Mouse (Mus musculus) CH12.LX (cell line): ENCODE results near the gene Fermt1.

Experiments
- CTCF ChIP-seq, 2 experiments: IDR thresholded peaks in 1 of 2; conservative IDR thresholded peaks in 1 of 2; 2 replicates each; pipeline ENCODE4 v1.5.1; 2011 to 2012; ENCODE audit warnings: low read depth in 2 of 2, low read length in 2 of 2, improper control_type of control experiment in 1 of 2, inconsistent platforms in 1 of 2, mild to moderate bottlenecking in 1 of 2, moderate library complexity in 1 of 2
- JUN ChIP-seq: IDR thresholded peaks from 2 replicates; pipeline ENCODE4 v1.6.1; 2011; ENCODE audit warnings: low read depth, mild to moderate bottlenecking, low read length, improper control_type of control experiment, moderate library complexity; ENCODE audit not compliant: insufficient read depth
- MYC ChIP-seq: IDR thresholded peaks from 2 replicates; pipeline ENCODE4 v1.6.1; 2011; ENCODE audit warnings: low read depth, mild to moderate bottlenecking, improper control_type of control experiment, low read length
- NRF1 ChIP-seq: IDR thresholded peaks from 2 replicates; pipeline ENCODE4 v1.6.1; 2014; ENCODE audit warnings: low read depth, mild to moderate bottlenecking, inconsistent platforms, low read length, improper control_type of control experiment, moderate library complexity
- POLR2A ChIP-seq: IDR thresholded peaks from 2 replicates; pipeline ENCODE4 v1.6.1; 2011; ENCODE audit warnings: low read depth, mild to moderate bottlenecking, improper control_type of control experiment, low read length
- TBP ChIP-seq: conservative IDR thresholded peaks from 2 replicates; pipeline ENCODE4 v1.6.1; 2011; ENCODE audit warnings: low read depth, low read length, improper control_type of control experiment

DNA sequence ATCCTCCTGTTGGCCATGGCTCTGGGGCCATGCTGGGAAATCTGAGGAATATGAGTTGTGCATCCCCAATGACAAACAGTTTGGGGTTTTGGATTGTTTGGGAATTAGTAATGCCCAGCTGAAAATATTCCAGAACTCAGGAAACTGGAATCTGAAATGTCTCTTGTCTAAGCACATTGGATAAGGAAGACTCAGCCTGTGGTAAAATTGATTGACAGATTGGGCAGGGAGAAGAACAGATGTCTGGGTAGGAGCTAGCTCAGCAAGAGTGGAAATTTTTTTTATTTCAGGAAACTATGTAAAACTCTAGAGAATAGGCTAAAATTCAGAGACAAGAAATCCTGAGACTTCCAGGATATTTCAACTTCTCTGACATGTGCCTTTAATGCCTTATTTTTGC, 85.3 kb downstream of the Fermt1 start:
- TF ChIP-seq CTCF (conservative IDR thresholded peaks at IDR 0.05 in 1 of 2, IDR thresholded peaks at IDR 0.05 in 1 of 2; ENCODE audit: low read depth in 2 of 2, low read length in 2 of 2) (no peak), NRF1 (no peak), POLR2A (no peak), JUN (no peak), TBP (no peak), MYC (no peak)
